Mouse (Mus musculus) cerebellum, adult (tissue): ENCODE results near the gene Tnnt3.

ENCODE experiments used
- ATAC-seq: cut with Nextera tagmentation; 2 replicates; pipeline ENCODE4 v1.9.2; 2017; ENCODE audit warnings: mild to moderate bottlenecking, moderate library complexity, mixed read lengths; ENCODE audit not compliant: insufficient number of reproducible peaks, low FRiP score, low TSS enrichment

Gene Tnnt3

DNA sequence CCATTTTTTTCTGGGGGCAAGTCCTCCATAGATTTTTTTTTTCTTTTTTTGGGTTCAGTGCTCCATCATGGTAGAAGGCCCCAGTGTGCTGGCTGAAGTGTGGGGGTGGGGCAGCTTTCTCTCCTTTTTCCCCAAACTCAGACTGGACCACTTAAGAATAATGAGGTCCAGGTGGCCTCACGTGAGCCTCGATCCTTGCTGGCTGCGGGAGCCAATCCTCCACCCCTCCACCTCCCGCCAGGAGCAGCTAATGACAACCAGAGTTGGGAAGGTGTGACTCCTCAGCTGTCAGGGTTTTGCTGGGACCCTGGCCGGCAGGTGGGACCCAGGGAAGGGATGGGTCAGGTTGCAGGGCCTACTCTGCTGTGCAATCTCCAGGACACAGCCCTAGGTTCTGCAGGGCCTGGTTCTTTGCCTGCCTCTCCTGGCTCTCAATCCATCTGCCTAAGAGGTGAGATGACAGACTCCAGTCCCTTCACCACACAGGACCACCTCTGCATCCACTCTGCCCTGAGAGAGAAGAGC, 61.1 kb downstream of the Tnnt3 start:
- no peak for ATAC-seq

DNA sequence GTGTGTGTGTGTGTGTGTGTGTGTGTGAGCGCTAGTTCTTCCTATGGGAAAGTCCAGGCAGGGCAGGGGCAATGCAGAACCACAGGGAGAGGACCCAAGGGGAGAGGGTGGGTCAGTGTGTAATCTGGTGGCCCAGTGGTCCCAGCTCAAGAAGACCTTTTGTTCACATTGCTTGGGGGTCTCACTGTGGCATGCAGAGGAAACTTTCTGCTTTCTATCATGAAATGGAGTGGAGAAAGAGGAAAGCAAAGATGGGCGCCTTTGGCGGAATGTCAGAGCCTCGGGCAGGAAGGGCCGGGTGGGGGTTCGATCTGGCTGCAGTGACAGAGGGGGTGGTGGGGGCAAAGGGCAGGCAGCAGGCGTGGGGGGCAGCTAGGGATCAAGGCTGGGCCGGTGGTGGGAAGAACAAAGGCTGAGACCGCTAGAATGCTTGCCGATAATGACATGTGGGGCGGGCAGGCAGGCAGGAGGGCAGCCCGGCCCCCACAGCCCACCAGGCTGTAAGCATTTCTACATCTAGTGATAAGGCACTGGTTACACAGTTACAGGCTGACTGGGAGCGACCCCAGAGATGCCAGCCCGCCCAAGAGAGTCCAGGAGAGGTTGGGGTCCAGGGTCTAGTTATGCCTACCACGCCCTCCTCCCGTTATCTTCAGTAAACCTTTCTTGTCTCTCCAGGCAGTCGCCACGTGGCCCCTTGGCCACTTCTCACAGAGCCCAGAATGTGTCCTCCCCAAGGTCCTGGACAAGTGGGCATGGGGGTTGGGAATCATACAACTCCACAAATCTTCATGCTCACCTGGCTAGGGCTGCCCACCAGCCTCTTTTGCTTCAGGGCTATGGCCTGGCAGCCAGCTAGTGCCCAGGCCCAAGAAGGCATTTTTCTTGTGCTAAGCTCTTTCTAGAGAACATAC, 62.6 kb downstream of the Tnnt3 start:
- no peak for ATAC-seq

DNA sequence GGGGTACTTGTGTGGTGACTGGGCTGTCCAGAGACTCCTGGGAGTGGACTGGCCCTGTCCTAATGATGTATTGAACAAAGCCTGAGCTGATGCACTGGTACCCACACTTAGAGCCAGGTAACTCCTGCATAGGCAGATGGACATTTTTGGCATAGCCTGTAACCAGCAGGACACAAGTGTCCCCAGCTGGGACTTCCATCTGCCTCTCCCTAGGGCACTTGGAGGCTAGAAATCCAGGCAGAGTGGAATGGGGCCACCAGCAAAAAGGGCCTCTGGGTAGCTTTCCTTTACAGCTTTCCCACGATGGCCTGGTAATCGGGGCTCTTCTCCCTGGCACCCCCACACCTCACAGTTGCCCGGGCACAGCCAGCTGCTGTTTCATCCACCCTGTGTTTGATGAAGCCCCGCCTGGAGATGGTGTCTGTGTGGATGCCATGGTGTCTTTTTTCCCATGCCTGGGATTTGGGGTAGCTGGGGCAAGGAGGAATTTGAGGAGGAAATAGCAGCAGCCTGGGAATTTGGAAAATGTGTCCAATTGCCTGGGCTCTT, 63.3 kb downstream of the Tnnt3 start:
- peak; percentile 90 for ATAC-seq

DNA sequence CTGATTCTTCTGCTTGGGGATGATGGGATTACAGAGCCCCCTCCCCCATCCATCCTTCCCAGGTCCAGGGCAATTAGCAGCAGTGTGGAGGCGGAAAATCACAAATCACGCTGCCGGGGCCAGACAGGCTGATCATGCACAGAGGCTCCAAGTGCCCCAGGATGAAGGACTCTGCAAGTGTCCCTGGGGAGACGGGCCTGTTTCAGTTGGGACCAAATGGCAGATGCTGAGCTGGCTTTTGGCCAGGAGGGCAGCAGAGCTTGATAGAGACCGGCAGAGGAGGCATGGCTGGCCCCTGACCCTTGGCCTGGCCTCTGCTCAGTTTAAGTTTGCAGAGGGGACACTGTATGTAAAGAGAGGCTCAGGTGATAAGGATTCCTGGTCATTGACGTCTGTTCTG, 64.5 kb downstream of the Tnnt3 start:
- ATAC-seq: no peak

DNA sequence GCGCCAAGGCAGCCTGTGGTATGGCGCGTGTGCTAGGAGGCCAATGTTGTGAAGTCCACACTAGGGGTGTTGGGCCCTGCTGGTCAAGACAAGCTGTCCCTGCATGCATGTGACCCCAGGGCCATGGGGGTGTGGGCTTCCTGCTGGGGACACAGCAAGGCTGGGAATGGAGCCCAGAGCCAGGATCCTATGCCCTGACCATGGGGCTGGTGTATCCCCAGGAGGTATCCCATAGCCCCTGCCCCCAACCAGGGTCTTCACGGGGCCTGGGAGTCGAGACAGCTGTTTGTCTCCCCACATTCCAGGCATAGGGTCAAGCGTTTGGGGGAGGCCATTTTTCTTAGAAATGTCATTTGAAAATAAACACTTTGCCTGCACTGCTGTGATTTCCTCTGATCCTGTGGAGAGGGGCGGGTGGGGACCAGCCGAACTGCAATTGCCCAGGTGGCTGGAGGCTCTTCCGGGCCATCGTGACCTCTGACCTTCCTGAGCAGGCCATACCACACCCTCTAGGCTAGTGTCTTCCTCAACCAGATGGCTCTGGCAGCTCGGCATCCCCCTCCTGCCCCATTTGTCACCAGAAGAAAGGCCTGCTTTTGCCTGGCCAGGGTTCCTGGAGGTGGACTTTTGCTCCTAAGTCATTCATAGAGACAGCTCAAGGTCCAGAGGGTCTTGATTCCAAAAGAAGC, 66.5 kb downstream of the Tnnt3 start:
- no peak for ATAC-seq
